In the genomic region with DNA sequence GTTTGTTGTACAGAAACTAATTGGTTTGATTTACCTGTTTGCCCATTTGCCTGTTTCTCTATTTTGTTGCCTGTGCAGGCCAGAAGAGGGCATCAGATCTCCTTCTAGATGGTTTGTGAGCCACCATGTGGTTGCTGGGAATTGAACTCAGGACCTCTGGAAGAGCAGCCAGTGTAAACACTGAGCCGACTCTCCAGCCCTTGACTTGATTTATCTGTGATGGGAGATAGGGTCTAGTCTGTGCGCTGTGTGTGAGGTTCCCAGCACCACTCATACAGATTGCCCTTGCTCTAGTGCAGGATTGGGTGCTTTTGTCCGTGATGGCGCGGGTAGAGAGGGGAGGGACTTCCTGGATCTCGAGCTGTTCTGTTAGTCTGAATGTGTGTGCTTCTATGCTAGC, we compare ENCODE assay signal across 22 mouse cellular contexts. TPM values are rescaled to one million over a fixed set of nuclear protein-coding genes. Genes with fewer than 3 reads are reported as not detected.
DNase-seq lines count a peak whose midpoint lies in the region; ATAC-seq and TF ChIP-seq lines count a peak whose summit lies in the region.
"Had no signal": no experiment of that assay in that cellular context is flagged by ENCODE, and none has a peak within 500 bp of the region (broad histone marks: within the 10 kb centered on the region; RNA-seq: fewer than 3 reads in every experiment).

No protein-coding gene starts in this region.

- H3K4me2 ChIP-seq in liver, postnatal 0 days (ENCODE audit: low read depth, low read length), result no peak overlapping the region
- H3K4me2 ChIP-seq in liver, embryonic 12.5 days, result no peak overlapping the region
- H3K4me2 ChIP-seq: embryonic facial prominence, embryonic 12.5 days; hindbrain, embryonic 13.5 days; intestine, embryonic 15.5 days had no signal

- DNase-seq in heart, adult 11 months, result peak; percentile 58
- DNase-seq in heart, adult 8-10 months (ENCODE audit: low spot score), result no peak
- no peak for DNase-seq in liver, postnatal 0 days
- DNase-seq in ES-E14 (ENCODE audit: low read depth, low spot score) (no peak), ZHBTc4 (ENCODE audit: low read depth, low spot score) (peak; percentile 43)
- no peak for DNase-seq in embryo, embryonic 10 days (ENCODE audit: low spot score)
- DNase-seq in adrenal gland, postnatal 14 days, result no peak
- DNase-seq: adrenal gland, postnatal 25 days; cerebellum, adult 8-10 months; cerebellum, postnatal 14 days; forebrain, postnatal 0 days; gastrocnemius, postnatal 14 days; heart, postnatal 10 days; heart, postnatal 4 days; kidney, adult 8-10 months had no signal

- no peaks in the 10 kb centered on the region for H3K36me3 ChIP-seq in liver, postnatal 0 days (replicated peaks; ENCODE audit: insufficient read depth, low read length)
- H3K36me3 ChIP-seq in liver, embryonic 12.5 days, result no peaks in the 10 kb centered on the region
- H3K36me3 ChIP-seq in ES-E14 (ENCODE audit: control insufficient read depth, insufficient read depth, low read length, poor library complexity, severe bottlenecking), result no peaks in the 10 kb centered on the region; the same call in 1 of the 2 replicates
- H3K36me3 ChIP-seq: embryonic facial prominence, embryonic 12.5 days; heart, embryonic 10.5 days; hindbrain, embryonic 13.5 days; intestine, embryonic 15.5 days had no signal

- TF ChIP-seq EP300 in liver, postnatal 0 days (IDR thresholded peaks at IDR 0.05; ENCODE audit: low read depth), result no peak

- peak; percentile 29 for TF ChIP-seq CTCF in liver, postnatal 0 days (IDR thresholded peaks at IDR 0.05; ENCODE audit: low read depth)

- no peak overlapping the region for H3K9ac ChIP-seq in liver, postnatal 0 days (replicated peaks)
- no peak overlapping the region for H3K9ac ChIP-seq in liver, embryonic 12.5 days
- peak overlapping the region; percentile 44; the same call in 1 of the 2 replicates for H3K9ac ChIP-seq in ES-E14 (ENCODE audit: insufficient read depth, low read depth, low read length, poor library complexity, severe bottlenecking)
- H3K9ac ChIP-seq: embryonic facial prominence, embryonic 12.5 days; forebrain, postnatal 0 days; hindbrain, embryonic 13.5 days; intestine, embryonic 15.5 days had no signal

- 92% methylated on average over 6 of the region's 6 CpGs for WGBS in liver, postnatal 0 days (ENCODE audit: insufficient replicate concordance)
- 76% methylated on average over 6 of the region's 6 CpGs for WGBS in liver, embryonic 12.5 days (ENCODE audit: insufficient replicate concordance)

- peaks cover 15% of the 10 kb centered on the region for H3K4me1 ChIP-seq in liver, postnatal 0 days (ENCODE audit: insufficient read depth)
- peaks cover 49% of the 10 kb centered on the region for H3K4me1 ChIP-seq in liver, embryonic 12.5 days
- H3K4me1 ChIP-seq in ES-E14 (ENCODE audit: control insufficient read depth in 2 of 2, insufficient read depth in 2 of 2, low read length in 2 of 2, poor library complexity in 1 of 2), result peaks cover 6% of the 10 kb centered on the region in 2 experiments; a peak in 2 of 4 replicates
- H3K4me1 ChIP-seq: embryonic facial prominence, embryonic 12.5 days had no signal

- no peak overlapping the region for H3K27ac ChIP-seq in liver, postnatal 0 days (ENCODE audit: low read depth)
- no peak overlapping the region for H3K27ac ChIP-seq in liver, embryonic 12.5 days
- no peak overlapping the region for H3K27ac ChIP-seq in ES-E14 (ENCODE audit: insufficient read depth, low read depth, low read length, poor library complexity, severe bottlenecking)
- H3K27ac ChIP-seq: embryonic facial prominence, embryonic 12.5 days; heart, embryonic 10.5 days; hindbrain, embryonic 13.5 days; intestine, embryonic 15.5 days had no signal

- no peaks in the 10 kb centered on the region for H3K9me3 ChIP-seq in liver, postnatal 0 days (ENCODE audit: low read length)
- H3K9me3 ChIP-seq in liver, embryonic 12.5 days (replicated peaks), result no peaks in the 10 kb centered on the region
- no peaks in the 10 kb centered on the region for H3K9me3 ChIP-seq in ES-E14 (ENCODE audit: control insufficient read depth, insufficient read depth, low read depth, low read length)
- H3K9me3 ChIP-seq: embryonic facial prominence, embryonic 12.5 days; heart, embryonic 10.5 days; hindbrain, embryonic 13.5 days; intestine, embryonic 15.5 days had no signal

- H3K4me3 ChIP-seq in liver, postnatal 0 days (ENCODE audit: low read depth, low read length), result no peak overlapping the region
- H3K4me3 ChIP-seq in liver, embryonic 12.5 days, result no peak overlapping the region
- peak overlapping the region; percentile 31; a peak in 3 of 4 replicates for H3K4me3 ChIP-seq in ES-E14 (ENCODE audit: insufficient read depth in 1 of 2, low read depth in 1 of 2, low read length in 2 of 2, poor library complexity in 1 of 2, severe bottlenecking in 1 of 2)
- H3K4me3 ChIP-seq: embryonic facial prominence, embryonic 12.5 days; heart, embryonic 10.5 days; hindbrain, embryonic 13.5 days; intestine, embryonic 15.5 days had no signal

- H3K27me3 ChIP-seq in liver, postnatal 0 days (ENCODE audit: insufficient read depth, low read length), result no peaks in the 10 kb centered on the region
- H3K27me3 ChIP-seq in liver, embryonic 12.5 days (replicated peaks), result no peaks in the 10 kb centered on the region
- H3K27me3 ChIP-seq: CH12.LX; embryonic facial prominence, embryonic 12.5 days; hindbrain, embryonic 13.5 days; intestine, embryonic 15.5 days had no signal

- in situ Hi-C loops in ES-E14 (cut with MboI; ENCODE audit: low sequenced_read_pairs in 2 of 2, unreplicated experiment in 2 of 2), result no loop called here

- ATAC-seq in liver, postnatal 0 days, result no peak
- ATAC-seq in liver, embryonic 12.5 days, result no peak; the same call in 1 of the 2 replicates
- ATAC-seq: activated CD4-positive, CD25-positive, alpha-beta regulatory T cell, adult 4 months; forebrain, postnatal 0 days; intestine, embryonic 15.5 days had no signal

TF ChIP-seq in ES-E14, 5 proteins besides CTCF, POLR2A, EP300 and RAD21:
- TF ChIP-seq ZNF384 (IDR thresholded peaks at IDR 0.05; ENCODE audit: low read depth, low read length) (no peak), HCFC1 (IDR thresholded peaks at IDR 0.05; ENCODE audit: borderline replicate concordance, insufficient read depth, low read length) (no peak), ZC3H11A (IDR thresholded peaks at IDR 0.05; ENCODE audit: borderline replicate concordance, low read depth, low read length) (no peak), CHD2 (IDR thresholded peaks at IDR 0.05; ENCODE audit: low read depth, low read length) (no peak), MAFK (IDR thresholded peaks at IDR 0.05; ENCODE audit: insufficient read depth, low read depth, low read length) (no peak)

RNA-seq across cellular contexts. Expression of a gene that starts 10.7 kb away (rescaled TPM):
- total RNA-seq in heart, adult 8-10 months (2022), result 100 to 1,000 TPM; 129 to 151 (median 143) TPM
- polyA plus RNA-seq in liver, postnatal 0 days (2015; fragmentation: Nextera tagmentation; extraction: Ambion mirVana), result 155 and 160 TPM in 2 replicates
- 126 and 136 TPM in 2 replicates for polyA plus RNA-seq in liver, embryonic 12.5 days (2016; fragmentation: Nextera tagmentation; extraction: Ambion mirVana)
- 272 and 391 TPM in 2 replicates for total RNA-seq in ES-E14 (2012; rRNA removed)
- total RNA-seq in adrenal gland, postnatal 14 days (2021), result 194 and 201 TPM in 2 replicates

Comparison
In these comparisons a context has a peak if more than half of its experiments do, and no peak if none do; other contexts are left out.
1. DNase-seq: peak in heart, adult 11 months (single experiment) and ZHBTc4 (single experiment); none in heart, adult 8-10 months (single experiment), liver, postnatal 0 days (single experiment), ES-E14 (single experiment), embryo, embryonic 10 days (single experiment) and adrenal gland, postnatal 14 days (single experiment).
2. H3K4me3 ChIP-seq: peak in ES-E14 (2 of 2); none in liver, postnatal 0 days (single experiment) and liver, embryonic 12.5 days (single experiment).